10 mouse cellular contexts compared by ENCODE assay signal in genomic region chr8:72302986-72303612, GRCm38 (mm10). TPM values are rescaled to one million over a fixed set of nuclear protein-coding genes. Genes with fewer than 3 reads are reported as not detected.
A peak's percentile ranks its signal among the peaks of the same experiment; 100 is the strongest.
DNase-seq lines count a peak whose midpoint lies in the region; ATAC-seq and TF ChIP-seq lines count a peak whose summit lies in the region.
"Had no signal": no experiment of that assay in that cellular context is flagged by ENCODE, and none has a peak within 500 bp of the region (broad histone marks: within the 10 kb centered on the region; RNA-seq: fewer than 3 reads in every experiment).

No protein-coding gene starts in this region.

- H3K79me2 ChIP-seq in myocyte (ENCODE audit: control insufficient read depth, insufficient read depth) = no peaks in the 10 kb centered on the region

- peaks cover 8% of the 10 kb centered on the region for H3K4me1 ChIP-seq in embryonic facial prominence, embryonic 13.5 days
- no peaks in the 10 kb centered on the region for H3K4me1 ChIP-seq in embryonic facial prominence, embryonic 10.5 days
- peaks cover 12% of the 10 kb centered on the region for H3K4me1 ChIP-seq in lung, embryonic 15.5 days
- H3K4me1 ChIP-seq in heart, embryonic 11.5 days (ENCODE audit: control insufficient read depth, insufficient read depth, low read length) = peaks cover 7% of the 10 kb centered on the region; the same call in 1 of the 2 replicates
- no peaks in the 10 kb centered on the region for H3K4me1 ChIP-seq in hindbrain, embryonic 16.5 days (ENCODE audit: control insufficient read depth, insufficient read depth, low read depth, low read length)
- H3K4me1 ChIP-seq: midbrain, embryonic 12.5 days had no signal

- 56% methylated on average over 8 of the region's 8 CpGs for WGBS in embryonic facial prominence, embryonic 13.5 days
- WGBS in embryonic facial prominence, embryonic 10.5 days = 66% methylated on average over 8 of the region's 8 CpGs
- WGBS in lung, embryonic 15.5 days = 64% methylated on average over 8 of the region's 8 CpGs
- WGBS in heart, embryonic 11.5 days (ENCODE audit: insufficient replicate concordance) = 59% methylated on average over 8 of the region's 8 CpGs
- 83% methylated on average over 8 of the region's 8 CpGs for WGBS in hindbrain, embryonic 16.5 days

- ATAC-seq in embryonic facial prominence, embryonic 13.5 days (ENCODE audit: insufficient number of reproducible peaks, insufficient read depth, low FRiP score, low TSS enrichment, low read depth) = peak; percentile 56; the same call in 1 of the 2 replicates
- no peak for ATAC-seq in lung, embryonic 15.5 days (ENCODE audit: borderline replicate concordance, extremely low read depth, low FRiP score, low TSS enrichment)
- no peak for ATAC-seq in heart, embryonic 11.5 days (replicated peaks; ENCODE audit: insufficient number of reproducible peaks, low FRiP score, low TSS enrichment)
- no peak for ATAC-seq in hindbrain, embryonic 16.5 days

- no peak for TF ChIP-seq POLR2A in myocyte (IDR thresholded peaks at IDR 0.05; ENCODE audit: insufficient read length, low read depth)

- H3K9ac ChIP-seq in embryonic facial prominence, embryonic 13.5 days = no peak overlapping the region
- no peak overlapping the region for H3K9ac ChIP-seq in lung, embryonic 15.5 days
- H3K9ac ChIP-seq in heart, embryonic 11.5 days (ENCODE audit: low read depth, low read length) = no peak overlapping the region
- H3K9ac ChIP-seq in hindbrain, embryonic 16.5 days (ENCODE audit: low read depth, low read length) = no peak overlapping the region
- H3K9ac ChIP-seq: midbrain, embryonic 12.5 days had no signal

- H3K27me3 ChIP-seq in embryonic facial prominence, embryonic 13.5 days = no peaks in the 10 kb centered on the region
- H3K27me3 ChIP-seq in embryonic facial prominence, embryonic 10.5 days (replicated peaks; ENCODE audit: low read depth, poor library complexity, severe bottlenecking) = no peaks in the 10 kb centered on the region
- H3K27me3 ChIP-seq in lung, embryonic 15.5 days = no peaks in the 10 kb centered on the region
- H3K27me3 ChIP-seq in heart, embryonic 11.5 days (ENCODE audit: control insufficient read depth, insufficient read depth, low read length) = no peaks in the 10 kb centered on the region
- no peaks in the 10 kb centered on the region for H3K27me3 ChIP-seq in myocyte (ENCODE audit: control insufficient read depth, insufficient read depth, insufficient read length)
- H3K27me3 ChIP-seq in hindbrain, embryonic 16.5 days (replicated peaks; ENCODE audit: control insufficient read depth, insufficient read depth, low read length) = no peaks in the 10 kb centered on the region
- H3K27me3 ChIP-seq: midbrain, embryonic 12.5 days had no signal

- no peak for DNase-seq in embryonic facial prominence, embryonic 10.5 days (ENCODE audit: low spot score)
- DNase-seq in lung, postnatal 4 days = no peak
- no peak for DNase-seq in spleen, postnatal 14 days (ENCODE audit: low spot score in 2 of 2)
- DNase-seq: cerebellum, postnatal 25 days had no signal

- no peak overlapping the region for H3K4me3 ChIP-seq in embryonic facial prominence, embryonic 13.5 days
- H3K4me3 ChIP-seq in embryonic facial prominence, embryonic 10.5 days = no peak overlapping the region
- H3K4me3 ChIP-seq in lung, embryonic 15.5 days = 0 out of 2 replicates have a peak overlapping the region, but pooled peaks have one; percentile 13
- H3K4me3 ChIP-seq in heart, embryonic 11.5 days (ENCODE audit: low read depth, low read length) = no peak overlapping the region
- H3K4me3 ChIP-seq in myocyte = no peak overlapping the region
- no peak overlapping the region for H3K4me3 ChIP-seq in hindbrain, embryonic 16.5 days (ENCODE audit: low read length)
- H3K4me3 ChIP-seq: midbrain, embryonic 12.5 days had no signal

- H3ac ChIP-seq in myocyte (ENCODE audit: control insufficient read depth, insufficient read length) = no peak overlapping the region

- peak overlapping the region; percentile 82 for H3K27ac ChIP-seq in embryonic facial prominence, embryonic 13.5 days
- no peak overlapping the region for H3K27ac ChIP-seq in embryonic facial prominence, embryonic 10.5 days (replicated peaks)
- H3K27ac ChIP-seq in lung, embryonic 15.5 days = peak overlapping the region; percentile 55; the same call in 1 of the 2 replicates
- peak overlapping the region; percentile 57; the same call in 1 of the 2 replicates for H3K27ac ChIP-seq in heart, embryonic 11.5 days (ENCODE audit: low read depth, low read length)
- H3K27ac ChIP-seq in hindbrain, embryonic 16.5 days (ENCODE audit: low read depth, low read length) = no peak overlapping the region
- H3K27ac ChIP-seq: midbrain, embryonic 12.5 days had no signal

- no peaks in the 10 kb centered on the region for H3K36me3 ChIP-seq in embryonic facial prominence, embryonic 13.5 days
- no peaks in the 10 kb centered on the region for H3K36me3 ChIP-seq in embryonic facial prominence, embryonic 10.5 days (replicated peaks)
- H3K36me3 ChIP-seq in lung, embryonic 15.5 days = no peaks in the 10 kb centered on the region
- no peaks in the 10 kb centered on the region for H3K36me3 ChIP-seq in heart, embryonic 11.5 days (ENCODE audit: control insufficient read depth, insufficient read depth, low read length)
- no peaks in the 10 kb centered on the region for H3K36me3 ChIP-seq in myocyte (ENCODE audit: control insufficient read depth, insufficient read depth)
- H3K36me3 ChIP-seq in hindbrain, embryonic 16.5 days (ENCODE audit: control insufficient read depth, insufficient read depth, low read length) = no peaks in the 10 kb centered on the region
- H3K36me3 ChIP-seq: midbrain, embryonic 12.5 days had no signal

- 0 out of 2 replicates have a peak overlapping the region, but pooled peaks have one; percentile 7 for H3K4me2 ChIP-seq in embryonic facial prominence, embryonic 13.5 days
- H3K4me2 ChIP-seq in lung, embryonic 15.5 days = peak overlapping the region; percentile 19; the same call in 1 of the 2 replicates
- H3K4me2 ChIP-seq in heart, embryonic 11.5 days = no peak overlapping the region
- peak overlapping the region; percentile 76 for H3K4me2 ChIP-seq in myocyte (ENCODE audit: low read depth)
- no peak overlapping the region for H3K4me2 ChIP-seq in hindbrain, embryonic 16.5 days (ENCODE audit: low read length)
- H3K4me2 ChIP-seq: midbrain, embryonic 12.5 days had no signal

- no peaks in the 10 kb centered on the region for H3K9me3 ChIP-seq in embryonic facial prominence, embryonic 13.5 days
- H3K9me3 ChIP-seq in embryonic facial prominence, embryonic 10.5 days = no peaks in the 10 kb centered on the region
- H3K9me3 ChIP-seq in lung, embryonic 15.5 days = no peaks in the 10 kb centered on the region
- no peaks in the 10 kb centered on the region for H3K9me3 ChIP-seq in heart, embryonic 11.5 days (replicated peaks; ENCODE audit: control insufficient read depth, low read length)
- H3K9me3 ChIP-seq in hindbrain, embryonic 16.5 days (ENCODE audit: control insufficient read depth, low read length) = no peaks in the 10 kb centered on the region
- H3K9me3 ChIP-seq: midbrain, embryonic 12.5 days had no signal

TF ChIP-seq in myocyte, 11 proteins besides CTCF, POLR2A, EP300 and RAD21:
- TF ChIP-seq CEBPB (IDR thresholded peaks at IDR 0.05; ENCODE audit: insufficient read depth, poor library complexity, severe bottlenecking) = no peak
- no peak for TF ChIP-seq MAX (IDR thresholded peaks at IDR 0.05; ENCODE audit: low read depth)
- TF ChIP-seq TCF12 (IDR thresholded peaks at IDR 0.05; ENCODE audit: insufficient read depth, poor library complexity, severe bottlenecking) = no peak
- no peak for TF ChIP-seq MYOG (IDR thresholded peaks at IDR 0.05; ENCODE audit: control insufficient read depth in 1 of 3, insufficient read depth in 1 of 3, insufficient read length in 2 of 3, low read depth in 2 of 3)
- TF ChIP-seq REST (IDR thresholded peaks at IDR 0.05; ENCODE audit: insufficient read depth, insufficient read length) = no peak
- TF ChIP-seq SRF (IDR thresholded peaks at IDR 0.05; ENCODE audit: control insufficient read depth, insufficient read length, low read depth) = no peak
- TF ChIP-seq MYOD1 (IDR thresholded peaks at IDR 0.05; ENCODE audit: control insufficient read depth in 1 of 3, insufficient read length in 2 of 3, low read depth in 2 of 3) = no peak
- no peak for TF ChIP-seq POLR2AphosphoS2 (IDR thresholded peaks at IDR 0.05; ENCODE audit: insufficient read length, low read depth)
- TF ChIP-seq USF1 (IDR thresholded peaks at IDR 0.05; ENCODE audit: low read depth) = no peak
- no peak for TF ChIP-seq TCF3 (IDR thresholded peaks at IDR 0.05; ENCODE audit: insufficient read length, low read depth)
- no peak for TF ChIP-seq E2F4 (IDR thresholded peaks at IDR 0.05; ENCODE audit: insufficient read depth)
TF ChIP-seq in myocyte: peak in this region for 0.

RNA-seq across cellular contexts. Expression of gene Gm10282, which starts 2.0 kb away (rescaled TPM):
- 26.9 and 55.7 TPM in 2 replicates for polyA plus RNA-seq in embryonic facial prominence, embryonic 13.5 days (2015; fragmentation: Nextera tagmentation; extraction: Ambion mirVana)
- 31.3 and 36.9 TPM in 2 replicates for polyA plus RNA-seq in embryonic facial prominence, embryonic 10.5 days (2016; fragmentation: Nextera tagmentation; extraction: Ambion mirVana)
- 33.1 and 33.8 TPM in 2 replicates for polyA plus RNA-seq in lung, embryonic 15.5 days (2015; fragmentation: Nextera tagmentation; extraction: Ambion mirVana)
- polyA plus RNA-seq in heart, embryonic 11.5 days (2014; fragmentation: Nextera tagmentation; extraction: Ambion mirVana) = 22.5 and 25.2 TPM in 2 replicates
- polyA plus RNA-seq in myocyte (2012; fragmentation: generic; extraction: Trizol) = 63.4 TPM
- 10.1 and 14.5 TPM in 2 replicates for polyA plus RNA-seq in hindbrain, embryonic 16.5 days (2015; fragmentation: Nextera tagmentation; extraction: Ambion mirVana)

RNA-seq across cellular contexts. Expression of gene Klf2, which starts 15.7 kb away (rescaled TPM):
- 5.6 and 5.8 TPM in 2 replicates for polyA plus RNA-seq in embryonic facial prominence, embryonic 13.5 days (2015; fragmentation: Nextera tagmentation; extraction: Ambion mirVana)
- polyA plus RNA-seq in embryonic facial prominence, embryonic 10.5 days (2016; fragmentation: Nextera tagmentation; extraction: Ambion mirVana) = 3.1 and 3.7 TPM in 2 replicates
- 13.3 and 14.0 TPM in 2 replicates for polyA plus RNA-seq in lung, embryonic 15.5 days (2015; fragmentation: Nextera tagmentation; extraction: Ambion mirVana)
- polyA plus RNA-seq in heart, embryonic 11.5 days (2014; fragmentation: Nextera tagmentation; extraction: Ambion mirVana) = 16.7 and 17.7 TPM in 2 replicates
- polyA plus RNA-seq in myocyte (2012; fragmentation: generic; extraction: Trizol) = 9.8 TPM
- 5.1 and 5.4 TPM in 2 replicates for polyA plus RNA-seq in hindbrain, embryonic 16.5 days (2015; fragmentation: Nextera tagmentation; extraction: Ambion mirVana)

Comparison
In these comparisons a context has a peak if more than half of its experiments do, and no peak if none do; other contexts are left out.
1. H3K27ac ChIP-seq: peak in embryonic facial prominence, embryonic 13.5 days (single experiment), lung, embryonic 15.5 days (single experiment) and heart, embryonic 11.5 days (single experiment); none in embryonic facial prominence, embryonic 10.5 days (single experiment) and hindbrain, embryonic 16.5 days (single experiment).
2. H3K4me2 ChIP-seq: peak in embryonic facial prominence, embryonic 13.5 days (single experiment), lung, embryonic 15.5 days (single experiment) and myocyte (single experiment); none in heart, embryonic 11.5 days (single experiment) and hindbrain, embryonic 16.5 days (single experiment).